Mouse (Mus musculus): ENCODE data around the gene Zfp747.

- no peak for TF ChIP-seq CTCF (IDR thresholded peaks at IDR 0.05; ENCODE audit: insufficient read depth, low read depth, low read length)
- no peak for TF ChIP-seq POLR2A (IDR thresholded peaks at IDR 0.05; ENCODE audit: insufficient read depth, low read depth, low read length)
These were observed 33.0 kb downstream of the Zfp747 start for GRCm38 (mm10) chr7:127342888-127343287.
